Mouse (Mus musculus) midbrain, embryonic 16.5 days (tissue): ENCODE results near the gene Vmn2r-ps130. TPM values are rescaled to one million over a fixed set of nuclear protein-coding genes. Genes with fewer than 3 reads are reported as not detected.
"Not testable (repeated sequence)": the region's sequence is repeated elsewhere in the genome, so short reads cannot be mapped to it uniquely, and the experiment has no call there.

Source experiments
- ATAC-seq: fragments of 200-750 bp; cut with Nextera tagmentation; 2 replicates; pipeline ENCODE4 v1.8.0; 2017; ENCODE audit warnings: moderate TSS enrichment
- H3K27ac ChIP-seq: fragments of 300-500 bp; sonication (generic); 2 replicates; pipeline ENCODE4 v1.5.1; 2014; ENCODE audit warnings: mild to moderate bottlenecking, low read length, mixed read lengths
- H3K27me3 ChIP-seq: fragments of 300-500 bp; sonication (generic); 2 replicates; pipeline ENCODE4 v1.6.1; 2014; ENCODE audit warnings: low read depth, low read length, mixed read lengths; ENCODE audit not compliant: control insufficient read depth, insufficient read depth
- H3K36me3 ChIP-seq: fragments of 300-500 bp; sonication (generic); 2 replicates; pipeline ENCODE4 v1.6.1; 2014; ENCODE audit warnings: mild to moderate bottlenecking, low read length, moderate library complexity, mixed read lengths; ENCODE audit not compliant: control insufficient read depth, insufficient read depth
- H3K4me1 ChIP-seq: fragments of 300-500 bp; sonication (generic); 2 replicates; pipeline ENCODE4 v1.6.1; 2014; ENCODE audit warnings: mild to moderate bottlenecking, low read length, mixed read lengths; ENCODE audit not compliant: control insufficient read depth, insufficient read depth
- H3K4me2 ChIP-seq: fragments of 300-500 bp; sonication (generic); 2 replicates; pipeline ENCODE4 v1.6.1; 2014; ENCODE audit warnings: mild to moderate bottlenecking, low read length, mixed read lengths
- H3K4me3 ChIP-seq: fragments of 300-500 bp; sonication (generic); 2 replicates; pipeline ENCODE4 v1.5.1; 2014; ENCODE audit warnings: low read depth, mild to moderate bottlenecking, low read length, moderate library complexity, mixed read lengths
- H3K9ac ChIP-seq: fragments of 300-500 bp; sonication (generic); 2 replicates; pipeline ENCODE4 v1.6.1; 2014; ENCODE audit warnings: low read depth, low read length, mixed read lengths
- H3K9me3 ChIP-seq: fragments of 300-500 bp; sonication (generic); replicated peaks from 2 replicates; pipeline ENCODE4 v1.6.1; 2014; ENCODE audit warnings: mild to moderate bottlenecking, low read length, mixed read lengths; ENCODE audit not compliant: control insufficient read depth, poor library complexity, severe bottlenecking
- WGBS: fragments of 180-500 bp; shearing (Covaris S2); extraction: QIAGEN DNeasy Blood & Tissue Kit; methylation state at CpG from one replicate; pipeline ENCODE4 v1.1.7; 2014; 5-methylcytosine and 5-hydroxymethylcytosine counted together
- polyA plus RNA-seq: library from polyadenylated mRNA; unstranded; fragments of >200 nt; fragmentation: Nextera tagmentation; extraction: Ambion mirVana; gene quantifications from 2 replicates; pipeline ENCODE4 v1.2.1, GENCODE M21; 2015

The Vmn2r-ps130 gene
- polyA plus RNA-seq, result not detected in 2 replicates

DNA sequence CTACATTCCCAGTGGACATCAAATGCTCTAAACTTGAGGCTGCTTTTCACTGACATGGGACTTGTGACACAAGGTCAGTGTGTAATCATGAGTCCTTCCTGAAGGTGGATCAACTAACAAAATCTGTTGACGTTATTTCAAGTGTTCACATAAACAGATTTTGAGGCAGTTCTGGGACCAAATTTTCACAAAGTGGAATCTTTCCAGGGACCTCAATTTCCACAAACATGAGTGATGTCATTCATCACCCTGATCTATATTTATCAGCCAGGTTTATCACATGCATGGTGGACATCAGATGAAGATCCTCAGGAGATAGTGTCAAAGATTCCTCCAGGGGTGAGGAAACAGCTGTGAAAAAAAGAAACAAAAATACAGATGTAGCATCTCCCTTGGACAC lies at the start of gene Vmn2r-ps130:
TSS of gene Vmn2r-ps130 (plus strand) at position 301 of the 400 bp plus-strand sequence.
- H3K27me3 ChIP-seq, H3K9ac ChIP-seq, H3K4me3 ChIP-seq, H3K9me3 ChIP-seq, H3K36me3 ChIP-seq, H3K4me1 ChIP-seq, H3K4me2 ChIP-seq, ATAC-seq, H3K27ac ChIP-seq: not testable (repeated sequence)
- no CpG with 5 or more reads among the region's 1 CpGs for WGBS

Other genes starting within 250 kb of the Vmn2r-ps130 start
- gene Zfp945, start 194.0 kb upstream of the Vmn2r-ps130 start, polyA plus RNA-seq, result 18.4 and 21.4 TPM in 2 replicates
- gene Vmn2r113, start 118.2 kb upstream of the Vmn2r-ps130 start, polyA plus RNA-seq, result not detected in 2 replicates
- gene Zfp40, start 132.1 kb downstream of the Vmn2r-ps130 start, polyA plus RNA-seq, result 31.3 and 35.1 TPM in 2 replicates